Mouse (Mus musculus) mouse trophoblast stem cell (cell line): Measurements from ENCODE around the gene Slc12a9.

Experiments used
- in situ Hi-C, 2 experiments: fragments of 300-500 bp; cut with MseI, MboI; formaldehyde crosslinking; loops; 2 replicates in 1 of 2; 3 replicates in 1 of 2; pipeline ENCODE4 v1.15.1; 2025

Gene Slc12a9

GRCm38 (mm10) chr5:137313466-137314192 is 19.8 kb downstream of the Slc12a9 start:
- in situ Hi-C loops = no loop called here

- in situ Hi-C loops = no loop called here
Observed at GRCm38 (mm10) chr5:137308356-137308755, 25.0 kb downstream of the Slc12a9 start.

- in situ Hi-C loops = no loop called here
Observed at GRCm38 (mm10) chr5:137307071-137307912, 26.1 kb downstream of the Slc12a9 start, which contains the start of gene Srrt. Gene Srrt, minus strand, starts transcription at chr5:137307674.

GRCm38 (mm10) chr5:137306439-137307005 is 26.9 kb downstream of the Slc12a9 start:
- in situ Hi-C loops = no loop called here

GRCm38 (mm10) chr5:137305822-137306221 is 27.6 kb downstream of the Slc12a9 start:
- in situ Hi-C loops = no loop called here

GRCm38 (mm10) chr5:137304816-137305215 is 28.6 kb downstream of the Slc12a9 start:
- in situ Hi-C loops = no loop called here

- in situ Hi-C loops = no loop called here
Observed at GRCm38 (mm10) chr5:137304165-137304564, 29.2 kb downstream of the Slc12a9 start.

- in situ Hi-C loops = no loop called here
Observed at GRCm38 (mm10) chr5:137303609-137304008, 29.8 kb downstream of the Slc12a9 start.

- in situ Hi-C loops = no loop called here
Observed at GRCm38 (mm10) chr5:137301253-137301652, 32.1 kb downstream of the Slc12a9 start.

- in situ Hi-C loops = no loop called here
Observed at GRCm38 (mm10) chr5:137299240-137299639, 34.2 kb downstream of the Slc12a9 start.

GRCm38 (mm10) chr5:137297126-137297525 is 36.3 kb downstream of the Slc12a9 start:
- in situ Hi-C loops = no loop called here

- in situ Hi-C loops = no loop called here
Observed at GRCm38 (mm10) chr5:137295712-137296111, 37.7 kb downstream of the Slc12a9 start.

GRCm38 (mm10) chr5:137295296-137295695 is 38.1 kb downstream of the Slc12a9 start:
- in situ Hi-C loops = no loop called here

- in situ Hi-C loops = no loop called here
Observed at GRCm38 (mm10) chr5:137294744-137295093, 38.7 kb downstream of the Slc12a9 start.

GRCm38 (mm10) chr5:137293839-137294743 is 39.3 kb downstream of the Slc12a9 start, which contains the start of gene Ufsp1:
Gene Ufsp1, plus strand, starts transcription at chr5:137294629.
- in situ Hi-C loops = no loop called here

- in situ Hi-C loops = no loop called here
Observed at GRCm38 (mm10) chr5:137293282-137293681, 40.1 kb downstream of the Slc12a9 start.

- in situ Hi-C loops = no loop called here
Observed at GRCm38 (mm10) chr5:137291381-137291926, 41.9 kb downstream of the Slc12a9 start.

GRCm38 (mm10) chr5:137290677-137291076 is 42.7 kb downstream of the Slc12a9 start:
- in situ Hi-C loops = no loop called here

GRCm38 (mm10) chr5:137289591-137290365 is 43.6 kb downstream of the Slc12a9 start:
- in situ Hi-C loops = no loop called here

GRCm38 (mm10) chr5:137288999-137289470 is 44.4 kb downstream of the Slc12a9 start:
- in situ Hi-C loops = no loop called here
